ENCODE assay signal across 6 mouse cellular contexts in genomic region chr12:82082596-82082995, GRCm38 (mm10).
DNase-seq lines count a peak whose midpoint lies in the region; ATAC-seq and TF ChIP-seq lines count a peak whose summit lies in the region.
"Not testable (repeated sequence)": the region's sequence is repeated elsewhere in the genome, so short reads cannot be mapped to it uniquely, and the experiment has no call there.

No protein-coding gene starts in this region.

- not testable (repeated sequence) for H3K27ac ChIP-seq in gastrocnemius, adult 2 months; kidney, postnatal 0 days; lung, embryonic 14.5 days (ENCODE audit: low read depth)

- TF ChIP-seq CTCF in gastrocnemius, adult 2 months (IDR thresholded peaks at IDR 0.05), result peak; percentile 8; the same call in 1 of the 2 replicates
- peak; percentile 23; the same call in 1 of the 2 replicates for TF ChIP-seq CTCF in kidney, postnatal 0 days (IDR thresholded peaks at IDR 0.05; ENCODE audit: low read depth)
- TF ChIP-seq CTCF in lung, embryonic 14.5 days (IDR thresholded peaks at IDR 0.05; ENCODE audit: low read depth), result 0 out of 2 replicates have a peak, but pooled peaks have one; percentile 20

- peak; percentile 31 for DNase-seq in CD4-positive, CD25-positive, alpha-beta regulatory T cell, adult 2 months (ENCODE audit: low read depth, low spot score)
- DNase-seq in gastrocnemius, adult 2 months; kidney, postnatal 0 days (ENCODE audit: low spot score); lung, embryonic 14.5 days: not testable (repeated sequence)
- DNase-seq in splenic B cell, adult 2 months (ENCODE audit: low read depth, low spot score), result peak; percentile 34
- DNase-seq in thymus, postnatal 14 days, result peak; percentile 48

- not testable (repeated sequence) for H3K36me3 ChIP-seq in kidney, postnatal 0 days (ENCODE audit: insufficient read depth, low read length); lung, embryonic 14.5 days (ENCODE audit: insufficient read depth); splenic B cell, adult 2 months (ENCODE audit: control insufficient read depth, insufficient read depth, low read length, poor library complexity, severe bottlenecking)

- not testable (repeated sequence) for ATAC-seq in kidney, postnatal 0 days (replicated peaks; ENCODE audit: low FRiP score, low read depth); lung, embryonic 14.5 days (ENCODE audit: insufficient read depth)

- H3K4me2 ChIP-seq in kidney, postnatal 0 days (ENCODE audit: low read length); lung, embryonic 14.5 days: not testable (repeated sequence)

- not testable (repeated sequence) for H3K9me3 ChIP-seq in kidney, postnatal 0 days (replicated peaks; ENCODE audit: low read length); lung, embryonic 14.5 days (ENCODE audit: low read depth, low read length)

- intact Hi-C loops in gastrocnemius, adult 2 months (cut with DNase I), result not testable (repeated sequence)

- not testable (repeated sequence) for H3K4me3 ChIP-seq in gastrocnemius, adult 2 months; kidney, postnatal 0 days (replicated peaks; ENCODE audit: low read depth, low read length); lung, embryonic 14.5 days (ENCODE audit: low read depth, low read length)

- WGBS in kidney, postnatal 0 days, result 95% methylated on average over 3 of the region's 4 CpGs
- whole genome bisulfite sequencing in lung, embryonic 14.5 days, result 96% methylated on average over 4 of the region's 4 CpGs

- H3K4me1 ChIP-seq in kidney, postnatal 0 days (replicated peaks; ENCODE audit: insufficient read depth, low read length); lung, embryonic 14.5 days (ENCODE audit: insufficient read depth): not testable (repeated sequence)

- H3K9ac ChIP-seq in kidney, postnatal 0 days (ENCODE audit: low read depth, low read length); lung, embryonic 14.5 days: not testable (repeated sequence)

- not testable (repeated sequence) for H3K27me3 ChIP-seq in kidney, postnatal 0 days (ENCODE audit: insufficient read depth, low read length); lung, embryonic 14.5 days (ENCODE audit: insufficient read depth, low read length); splenic B cell, adult 2 months (ENCODE audit: control insufficient read depth, insufficient read depth, low read length, poor library complexity, severe bottlenecking)
